Mouse (Mus musculus) ES-Bruce4 (cell line): ENCODE data around the gene Rab4b. TPM values are rescaled to one million over a fixed set of nuclear protein-coding genes. Genes with fewer than 3 reads are reported as not detected.
A peak's percentile ranks its signal among the peaks of the same experiment; 100 is the strongest.

Experiments
- H3K27ac ChIP-seq: 2 replicates; pipeline ENCODE4 v1.5.1; 2012; ENCODE audit warnings: low read length, inconsistent platforms; ENCODE audit not compliant: insufficient read depth
- H3K27me3 ChIP-seq: 2 replicates; pipeline ENCODE4 v1.6.1; 2012; ENCODE audit warnings: mild to moderate bottlenecking, low read length, inconsistent platforms; ENCODE audit not compliant: control insufficient read depth, poor library complexity, insufficient read depth, severe bottlenecking
- H3K36me3 ChIP-seq: 2 replicates; pipeline ENCODE4 v1.6.1; 2012; ENCODE audit warnings: inconsistent platforms, mild to moderate bottlenecking, low read length, moderate library complexity; ENCODE audit not compliant: control insufficient read depth, poor library complexity, insufficient read depth, severe bottlenecking
- H3K4me1 ChIP-seq: one replicate; pipeline ENCODE4 v1.8.1; 2011; ENCODE audit warnings: low read length; ENCODE audit not compliant: control insufficient read depth, insufficient read depth
- H3K4me3 ChIP-seq: 2 replicates; pipeline ENCODE4 v1.5.1; 2011; ENCODE audit warnings: low read depth, mild to moderate bottlenecking, low read length
- H3K9ac ChIP-seq: 2 replicates; pipeline ENCODE4 v1.6.1; 2012; ENCODE audit warnings: low read depth, mild to moderate bottlenecking, inconsistent platforms; ENCODE audit not compliant: poor library complexity, severe bottlenecking
- H3K9me3 ChIP-seq: replicated peaks from 2 replicates; pipeline ENCODE4 v1.6.1; 2012; ENCODE audit warnings: mild to moderate bottlenecking, low read length, inconsistent platforms; ENCODE audit not compliant: control insufficient read depth, poor library complexity, insufficient read depth, severe bottlenecking
- CTCF ChIP-seq: IDR thresholded peaks from one replicate; pipeline ENCODE4 v1.8.1; 2011; ENCODE audit warnings: low read depth, low read length
- EP300 ChIP-seq: IDR thresholded peaks from 2 replicates; pipeline ENCODE4 v1.6.1; 2011; ENCODE audit warnings: low read depth, low read length; ENCODE audit not compliant: insufficient read depth
- POLR2A ChIP-seq: IDR thresholded peaks from one replicate; pipeline ENCODE4 v1.8.1; 2011; ENCODE audit warnings: low read length; ENCODE audit not compliant: insufficient read depth
- polyA plus RNA-seq: library from polyadenylated mRNA; stranded (reverse); fragments of >200 nt; gene quantifications from 2 replicates; pipeline ENCODE4 v1.2.4, GENCODE M21; 2011; ENCODE audit warnings: low read depth; ENCODE audit not compliant: missing spikeins, insufficient read depth, insufficient read length

Gene Rab4b
- polyA plus RNA-seq, 1 experiment: 35.8 TPM

- Histone ChIP-seq H3K4me3 (peak overlapping the region; percentile 97), H3K27ac (no peak overlapping the region), H3K27me3 (no peaks in the 10 kb centered on the region), H3K36me3 (no peaks in the 10 kb centered on the region), H3K4me1 (peaks cover 1% of the 10 kb centered on the region), H3K9me3 (no peaks in the 10 kb centered on the region), H3K9ac (peak overlapping the region; percentile 82)
- no peak for TF ChIP-seq POLR2A
These were observed 13.6 kb downstream of the Rab4b start for GRCm38 (mm10) chr7:27165007-27165655.

- Histone ChIP-seq H3K9me3 (no peaks in the 10 kb centered on the region), H3K4me1 (peaks cover 2% of the 10 kb centered on the region), H3K27me3 (no peaks in the 10 kb centered on the region), H3K27ac (no peak overlapping the region), H3K4me3 (peak overlapping the region; percentile 97), H3K36me3 (no peaks in the 10 kb centered on the region), H3K9ac (peak overlapping the region; percentile 82)
- TF ChIP-seq EP300 (no peak), POLR2A (no peak), CTCF (no peak)
These were observed 14.4 kb downstream of the Rab4b start for GRCm38 (mm10) chr7:27164112-27164947.

GRCm38 (mm10) chr7:27163450-27163805 lies 15.3 kb downstream of the Rab4b start:
- no peak overlapping the region for H3K4me3 ChIP-seq
- H3K27ac ChIP-seq: no peak overlapping the region
- no peak overlapping the region for H3K9ac ChIP-seq
- no peaks in the 10 kb centered on the region for H3K9me3 ChIP-seq
- peaks cover 2% of the 10 kb centered on the region for H3K4me1 ChIP-seq
- TF ChIP-seq EP300 (no peak), POLR2A (no peak), CTCF (no peak)
- no peaks in the 10 kb centered on the region for H3K36me3 ChIP-seq
- H3K27me3 ChIP-seq: no peaks in the 10 kb centered on the region

- Histone ChIP-seq H3K27me3 (no peaks in the 10 kb centered on the region), H3K4me3 (no peak overlapping the region), H3K9ac (no peak overlapping the region), H3K9me3 (no peaks in the 10 kb centered on the region), H3K36me3 (no peaks in the 10 kb centered on the region), H3K27ac (no peak overlapping the region), H3K4me1 (peaks cover 2% of the 10 kb centered on the region)
- TF ChIP-seq CTCF (no peak), EP300 (no peak), POLR2A (no peak)
These were observed 15.8 kb downstream of the Rab4b start for GRCm38 (mm10) chr7:27162780-27163449.

- Histone ChIP-seq H3K9ac (no peak overlapping the region), H3K4me3 (no peak overlapping the region), H3K4me1 (peaks cover 2% of the 10 kb centered on the region), H3K36me3 (no peaks in the 10 kb centered on the region), H3K27ac (no peak overlapping the region), H3K27me3 (no peaks in the 10 kb centered on the region), H3K9me3 (no peaks in the 10 kb centered on the region)
- no peak for TF ChIP-seq POLR2A
- no peak for TF ChIP-seq EP300
These were observed 17.0 kb downstream of the Rab4b start for GRCm38 (mm10) chr7:27161744-27162143.

GRCm38 (mm10) chr7:27160921-27161320 lies 17.8 kb downstream of the Rab4b start:
- no peaks in the 10 kb centered on the region for H3K9me3 ChIP-seq
- no peaks in the 10 kb centered on the region for H3K27me3 ChIP-seq
- no peak for TF ChIP-seq POLR2A
- TF ChIP-seq EP300: no peak
- TF ChIP-seq CTCF: no peak
- H3K36me3 ChIP-seq: no peaks in the 10 kb centered on the region
- no peak overlapping the region for H3K27ac ChIP-seq
- H3K4me3 ChIP-seq: no peak overlapping the region
- H3K9ac ChIP-seq: no peak overlapping the region
- H3K4me1 ChIP-seq: peaks cover 3% of the 10 kb centered on the region
